ENCODE assay signal across 9 mouse cellular contexts in genomic region chrX:104199611-104200387, GRCm38 (mm10). TPM values are rescaled to one million over a fixed set of nuclear protein-coding genes. Genes with fewer than 3 reads are reported as not detected.
DNase-seq lines count a peak whose midpoint lies in the region; ATAC-seq and TF ChIP-seq lines count a peak whose summit lies in the region.
"Had no signal": no experiment of that assay in that cellular context is flagged by ENCODE, and none has a peak within 500 bp of the region (broad histone marks: within the 10 kb centered on the region; RNA-seq: fewer than 3 reads in every experiment).

No protein-coding gene starts in this region.

- peak overlapping the region; percentile 48 for H3K4me3 ChIP-seq in embryonic facial prominence, embryonic 12.5 days
- H3K4me3 ChIP-seq in heart, embryonic 12.5 days: peak overlapping the region; percentile 61
- H3K4me3 ChIP-seq in kidney, embryonic 15.5 days (replicated peaks): peak overlapping the region; percentile 53
- H3K4me3 ChIP-seq in liver, adult 2 months (ENCODE audit: insufficient read depth, low read depth, low read length): peak overlapping the region; percentile 61
- peak overlapping the region; percentile 51 for H3K4me3 ChIP-seq in neural tube, embryonic 11.5 days (ENCODE audit: low read depth, low read length)
- H3K4me3 ChIP-seq in testis, adult 2 months (ENCODE audit: control insufficient read depth, low read depth, low read length): peak overlapping the region; percentile 84

- peaks cover 32% of the 10 kb centered on the region for H3K27me3 ChIP-seq in embryonic facial prominence, embryonic 12.5 days
- H3K27me3 ChIP-seq in heart, embryonic 12.5 days (replicated peaks): peaks cover 41% of the 10 kb centered on the region
- H3K27me3 ChIP-seq in kidney, embryonic 15.5 days: peaks cover 68% of the 10 kb centered on the region
- peaks cover 6% of the 10 kb centered on the region; the same call in 1 of the 2 replicates for H3K27me3 ChIP-seq in liver, adult 2 months (ENCODE audit: control insufficient read depth, insufficient read depth, low read length)
- peaks cover 13% of the 10 kb centered on the region for H3K27me3 ChIP-seq in neural tube, embryonic 11.5 days (ENCODE audit: control insufficient read depth, insufficient read depth, low read length)
- H3K27me3 ChIP-seq in testis, adult 2 months (ENCODE audit: control insufficient read depth, insufficient read depth, low read length): no peaks in the 10 kb centered on the region
- H3K27me3 ChIP-seq: CH12.LX had no signal

- no peaks in the 10 kb centered on the region for H3K36me3 ChIP-seq in embryonic facial prominence, embryonic 12.5 days
- no peaks in the 10 kb centered on the region for H3K36me3 ChIP-seq in heart, embryonic 12.5 days
- no peaks in the 10 kb centered on the region for H3K36me3 ChIP-seq in kidney, embryonic 15.5 days
- H3K36me3 ChIP-seq in liver, adult 2 months (ENCODE audit: control insufficient read depth, insufficient read depth, low read length): no peaks in the 10 kb centered on the region
- no peaks in the 10 kb centered on the region for H3K36me3 ChIP-seq in neural tube, embryonic 11.5 days (ENCODE audit: control insufficient read depth, insufficient read depth, low read length)
- no peaks in the 10 kb centered on the region for H3K36me3 ChIP-seq in testis, adult 2 months (ENCODE audit: control insufficient read depth, insufficient read depth, low read length)

- no peaks in the 10 kb centered on the region for H3K9me3 ChIP-seq in embryonic facial prominence, embryonic 12.5 days
- peaks cover 18% of the 10 kb centered on the region for H3K9me3 ChIP-seq in heart, embryonic 12.5 days (replicated peaks)
- no peaks in the 10 kb centered on the region for H3K9me3 ChIP-seq in kidney, embryonic 15.5 days (replicated peaks)
- H3K9me3 ChIP-seq in neural tube, embryonic 11.5 days (ENCODE audit: control insufficient read depth, low read length): no peaks in the 10 kb centered on the region; the same call in 1 of the 2 replicates

- H3K4me1 ChIP-seq in embryonic facial prominence, embryonic 12.5 days: no peaks in the 10 kb centered on the region
- H3K4me1 ChIP-seq in heart, embryonic 12.5 days (replicated peaks): no peaks in the 10 kb centered on the region
- H3K4me1 ChIP-seq in kidney, embryonic 15.5 days: peaks cover 3% of the 10 kb centered on the region; the same call in 1 of the 2 replicates
- peaks cover 2% of the 10 kb centered on the region for H3K4me1 ChIP-seq in liver, adult 2 months (ENCODE audit: control insufficient read depth, insufficient read depth, low read length)
- H3K4me1 ChIP-seq in neural tube, embryonic 11.5 days (ENCODE audit: control insufficient read depth, insufficient read depth, low read length): no peaks in the 10 kb centered on the region
- H3K4me1 ChIP-seq in testis, adult 2 months (ENCODE audit: control insufficient read depth, insufficient read depth, low read length): no peaks in the 10 kb centered on the region

- TF ChIP-seq POLR2A in liver, adult 2 months (IDR thresholded peaks at IDR 0.05; ENCODE audit: extremely low read depth, insufficient read depth, low read length): no peak
- TF ChIP-seq POLR2A in testis, adult 2 months (IDR thresholded peaks at IDR 0.05; ENCODE audit: control insufficient read depth, low read depth, low read length): no peak

- TF ChIP-seq CTCF in liver, adult 2 months (IDR thresholded peaks at IDR 0.05; ENCODE audit: low read depth, low read length): no peak
- no peak for TF ChIP-seq CTCF in testis, adult 2 months (IDR thresholded peaks at IDR 0.05; ENCODE audit: control insufficient read depth, insufficient read depth, insufficient replicate concordance, low read depth, low read length)

- ATAC-seq in embryonic facial prominence, embryonic 12.5 days (ENCODE audit: insufficient number of reproducible peaks, insufficient read depth, low FRiP score, low TSS enrichment): no peak
- ATAC-seq in heart, embryonic 12.5 days (ENCODE audit: insufficient number of reproducible peaks, low FRiP score): peak; percentile 45
- ATAC-seq in kidney, embryonic 15.5 days (replicated peaks; ENCODE audit: low FRiP score): peak; percentile 64
- peak; percentile 57 for ATAC-seq in neural tube, embryonic 11.5 days (ENCODE audit: insufficient read depth, low FRiP score, low TSS enrichment)

- H3K27ac ChIP-seq in embryonic facial prominence, embryonic 12.5 days: peak overlapping the region; percentile 70; the same call in 1 of the 2 replicates
- H3K27ac ChIP-seq in heart, embryonic 12.5 days (ENCODE audit: poor library complexity, severe bottlenecking): peak overlapping the region; percentile 47; the same call in 1 of the 2 replicates
- no peak overlapping the region for H3K27ac ChIP-seq in kidney, embryonic 15.5 days
- H3K27ac ChIP-seq in liver, adult 2 months (replicated peaks; ENCODE audit: insufficient read depth, low read depth, low read length): no peak overlapping the region
- H3K27ac ChIP-seq in neural tube, embryonic 11.5 days (ENCODE audit: low read depth, low read length): no peak overlapping the region
- peak overlapping the region; percentile 49; the same call in 1 of the 2 replicates for H3K27ac ChIP-seq in testis, adult 2 months (ENCODE audit: control insufficient read depth, insufficient read depth, low read depth, low read length)

- H3K9ac ChIP-seq in embryonic facial prominence, embryonic 12.5 days: peak overlapping the region; percentile 55
- peak overlapping the region; percentile 68 for H3K9ac ChIP-seq in heart, embryonic 12.5 days
- H3K9ac ChIP-seq in kidney, embryonic 15.5 days: peak overlapping the region; percentile 44; the same call in 1 of the 2 replicates
- H3K9ac ChIP-seq in liver, adult 2 months (ENCODE audit: low read depth, low read length): peak overlapping the region; percentile 57
- peak overlapping the region; percentile 61 for H3K9ac ChIP-seq in neural tube, embryonic 11.5 days (ENCODE audit: low read length)

- peak overlapping the region; percentile 67 for H3K4me2 ChIP-seq in embryonic facial prominence, embryonic 12.5 days (replicated peaks)
- peak overlapping the region; percentile 75 for H3K4me2 ChIP-seq in heart, embryonic 12.5 days
- H3K4me2 ChIP-seq in kidney, embryonic 15.5 days: peak overlapping the region; percentile 81
- peak overlapping the region; percentile 63 for H3K4me2 ChIP-seq in neural tube, embryonic 11.5 days (ENCODE audit: low read depth)

- WGBS in embryonic facial prominence, embryonic 12.5 days: 43% methylated on average over 53 of the region's 100 CpGs
- 33% methylated on average over 91 of the region's 100 CpGs for WGBS in heart, embryonic 12.5 days
- 26% methylated on average over 41 of the region's 100 CpGs for WGBS in kidney, embryonic 15.5 days
- WGBS in liver, adult 2 months: 5% methylated on average over 43 of the region's 100 CpGs
- WGBS in neural tube, embryonic 11.5 days: 20% methylated on average over 42 of the region's 100 CpGs

- DNase-seq in left cerebral cortex, adult 18-20 months (ENCODE audit: low spot score in 2 of 2): peak; percentile 25 to 36
- no peak for DNase-seq in left cerebral cortex, adult 11 months (ENCODE audit: low spot score)
- no peak for DNase-seq in liver, adult 2 months (ENCODE audit: extremely low read depth, low read depth, low spot score)
- DNase-seq in neural tube, embryonic 11.5 days (ENCODE audit: low spot score): peak; percentile 67

- H3K79me2 ChIP-seq in liver, adult 2 months (ENCODE audit: control insufficient read depth, insufficient read depth, low read length): no peaks in the 10 kb centered on the region

RNA-seq across cellular contexts. Expression of gene Nexmif, which starts 1.2 kb away (rescaled TPM):
- 10 to 100 TPM; 23.8 to 25.4 TPM for total RNA-seq in left cerebral cortex, adult 18-20 months (2021)
- polyA plus RNA-seq in embryonic facial prominence, embryonic 12.5 days (2016; fragmentation: Nextera tagmentation; extraction: Ambion mirVana): 2.8 and 3.0 TPM in 2 replicates
- polyA plus RNA-seq in heart, embryonic 12.5 days (2016; fragmentation: Nextera tagmentation; extraction: Ambion mirVana): 1.7 TPM in 2 replicates
- polyA plus RNA-seq in kidney, embryonic 15.5 days (2015; fragmentation: Nextera tagmentation; extraction: Ambion mirVana): 1.3 and 1.7 TPM in 2 replicates
- total RNA-seq in liver, adult 2 months (2014; rRNA removed): under 0.01 and 0.07 TPM in 2 replicates
- not detected in 2 replicates for polyA plus RNA-seq in liver, adult 2 months (2012; rRNA removed)
- 1.8 TPM in 2 replicates for polyA plus RNA-seq in neural tube, embryonic 11.5 days (2014; fragmentation: Nextera tagmentation; extraction: Ambion mirVana)
- polyA plus RNA-seq in testis, adult 2 months (2012; rRNA removed): 0.33 and 0.43 TPM in 2 replicates
- total RNA-seq: CH12.LX had no signal

Comparison
In these comparisons a context has a peak if more than half of its experiments do, and no peak if none do; other contexts are left out.
1. DNase-seq: peak in left cerebral cortex, adult 18-20 months (2 of 2) and neural tube, embryonic 11.5 days (single experiment); none in left cerebral cortex, adult 11 months (single experiment) and liver, adult 2 months (single experiment).
2. H3K27ac ChIP-seq: peak in embryonic facial prominence, embryonic 12.5 days (single experiment), heart, embryonic 12.5 days (single experiment) and testis, adult 2 months (single experiment); none in kidney, embryonic 15.5 days (single experiment), liver, adult 2 months (single experiment) and neural tube, embryonic 11.5 days (single experiment).
3. Peak in every context shown above with its lines, with median percentiles within 50 percentile points of each other: H3K4me2 ChIP-seq, H3K4me3 ChIP-seq and H3K9ac ChIP-seq.